Mouse (Mus musculus) neural tube, embryonic 14.5 days (tissue): Measurements from ENCODE around the gene Sspn. TPM values are rescaled to one million over a fixed set of nuclear protein-coding genes. Genes with fewer than 3 reads are reported as not detected.

ENCODE experiments used
- ATAC-seq: fragments of 200-750 bp; cut with Nextera tagmentation; 2 replicates; pipeline ENCODE4 v1.8.0; 2017; ENCODE audit warnings: low read depth, mild to moderate bottlenecking, moderate TSS enrichment, moderate library complexity
- H3K27ac ChIP-seq: fragments of 300-500 bp; sonication (generic); 2 replicates; pipeline ENCODE4 v1.5.1; 2014; ENCODE audit warnings: low read depth, mild to moderate bottlenecking, control low read depth, low read length, moderate library complexity, mixed read lengths
- H3K27me3 ChIP-seq: fragments of 300-500 bp; sonication (generic); 2 replicates; pipeline ENCODE4 v1.6.1; 2014; ENCODE audit warnings: low read length; ENCODE audit not compliant: control insufficient read depth, insufficient read depth
- H3K36me3 ChIP-seq: fragments of 300-500 bp; sonication (generic); 2 replicates; pipeline ENCODE4 v1.6.1; 2014; ENCODE audit warnings: low read length, mixed read lengths; ENCODE audit not compliant: control insufficient read depth, insufficient read depth
- H3K4me1 ChIP-seq: fragments of 300-500 bp; sonication (generic); 2 replicates; pipeline ENCODE4 v1.6.1; 2014; ENCODE audit warnings: low read length; ENCODE audit not compliant: control insufficient read depth, insufficient read depth
- H3K4me2 ChIP-seq: fragments of 300-500 bp; sonication (generic); 2 replicates; pipeline ENCODE4 v1.6.1; 2014; ENCODE audit warnings: mild to moderate bottlenecking, low read depth, low read length, control low read depth
- H3K4me3 ChIP-seq: fragments of 300-500 bp; sonication (generic); 2 replicates; pipeline ENCODE4 v1.5.1; 2014; ENCODE audit warnings: low read depth, low read length, control low read depth, mixed read lengths
- H3K9ac ChIP-seq: fragments of 300-500 bp; sonication (generic); replicated peaks from 2 replicates; pipeline ENCODE4 v1.6.1; 2014; ENCODE audit warnings: low read depth, mild to moderate bottlenecking, control low read depth, low read length, mixed read lengths
- H3K9me3 ChIP-seq: fragments of 300-500 bp; sonication (generic); 2 replicates; pipeline ENCODE4 v1.6.1; 2016; ENCODE audit warnings: low read length; ENCODE audit not compliant: control insufficient read depth
- WGBS: fragments of 180-500 bp; shearing (Covaris S2); extraction: QIAGEN DNeasy Blood & Tissue Kit; methylation state at CpG from one replicate; pipeline ENCODE4 v1.1.7; 2014; 5-methylcytosine and 5-hydroxymethylcytosine counted together
- polyA plus RNA-seq: library from polyadenylated mRNA; unstranded; fragments of >200 nt; fragmentation: Nextera tagmentation; extraction: Ambion mirVana; gene quantifications from 2 replicates; pipeline ENCODE4 v1.2.1, GENCODE M21; 2014

Sspn gene
- 2.9 and 3.1 TPM in 2 replicates for polyA plus RNA-seq

GRCm38 (mm10) chr6:145931341-145931740, at the start of gene Sspn:
Gene Sspn, plus strand, starts transcription at chr6:145931641.
- Histone ChIP-seq H3K4me1 (peaks cover 4% of the 10 kb centered on the region; the same call in 1 of the 2 replicates), H3K27me3 (no peaks in the 10 kb centered on the region), H3K9me3 (no peaks in the 10 kb centered on the region), H3K36me3 (no peaks in the 10 kb centered on the region), H3K4me2 (no peak within 1 kb of the TSS), H3K4me3 (no peak within 1 kb of the TSS), H3K27ac (no peak within 1 kb of the TSS), H3K9ac (no peak within 1 kb of the TSS)
- no peak for ATAC-seq
- WGBS, result 76% methylated on average over 3 of the region's 3 CpGs

GRCm38 (mm10) chr6:145883010-145883409, 48.4 kb upstream of the Sspn start:
- 81% methylated on average over 1 of the region's 1 CpGs for WGBS
- Histone ChIP-seq H3K27me3 (no peaks in the 10 kb centered on the region), H3K4me2 (no peak overlapping the region), H3K9ac (no peak overlapping the region), H3K9me3 (no peaks in the 10 kb centered on the region), H3K4me1 (no peaks in the 10 kb centered on the region), H3K36me3 (no peaks in the 10 kb centered on the region), H3K4me3 (no peak overlapping the region), H3K27ac (no peak overlapping the region)
- no peak for ATAC-seq

- H3K9ac ChIP-seq, result no peak overlapping the region
- no peak overlapping the region for H3K4me2 ChIP-seq
- no peaks in the 10 kb centered on the region for H3K4me1 ChIP-seq
- H3K36me3 ChIP-seq, result no peaks in the 10 kb centered on the region
- ATAC-seq, result no peak
- WGBS, result 87% methylated on average over 4 of the region's 4 CpGs
- H3K27ac ChIP-seq, result no peak overlapping the region
- H3K4me3 ChIP-seq, result no peak overlapping the region
- H3K9me3 ChIP-seq, result no peaks in the 10 kb centered on the region
- H3K27me3 ChIP-seq, result no peaks in the 10 kb centered on the region
These were observed 47.8 kb upstream of the Sspn start for GRCm38 (mm10) chr6:145883668-145884067.

- Histone ChIP-seq H3K9me3 (no peaks in the 10 kb centered on the region), H3K36me3 (no peaks in the 10 kb centered on the region), H3K4me1 (no peaks in the 10 kb centered on the region), H3K4me2 (no peak overlapping the region), H3K9ac (no peak overlapping the region), H3K4me3 (no peak overlapping the region), H3K27me3 (no peaks in the 10 kb centered on the region), H3K27ac (no peak overlapping the region)
- no peak for ATAC-seq
- WGBS, result 86% methylated on average over 4 of the region's 4 CpGs
These were observed 46.4 kb upstream of the Sspn start for GRCm38 (mm10) chr6:145885069-145885468.

- H3K36me3 ChIP-seq, result no peaks in the 10 kb centered on the region
- H3K9me3 ChIP-seq, result no peaks in the 10 kb centered on the region
- H3K4me1 ChIP-seq, result no peaks in the 10 kb centered on the region
- no peak overlapping the region for H3K4me2 ChIP-seq
- no peak overlapping the region for H3K27ac ChIP-seq
- H3K9ac ChIP-seq, result no peak overlapping the region
- H3K27me3 ChIP-seq, result no peaks in the 10 kb centered on the region
- ATAC-seq, result no peak
- 82% methylated on average over 8 of the region's 8 CpGs for WGBS
- no peak overlapping the region for H3K4me3 ChIP-seq
These were observed 45.2 kb upstream of the Sspn start for GRCm38 (mm10) chr6:145886277-145886676.

- ATAC-seq, result no peak
- H3K4me1 ChIP-seq, result no peaks in the 10 kb centered on the region
- no peaks in the 10 kb centered on the region for H3K36me3 ChIP-seq
- no peak overlapping the region for H3K9ac ChIP-seq
- no peaks in the 10 kb centered on the region for H3K9me3 ChIP-seq
- H3K4me2 ChIP-seq, result no peak overlapping the region
- 89% methylated on average over 6 of the region's 6 CpGs for WGBS
- H3K27ac ChIP-seq, result no peak overlapping the region
- no peak overlapping the region for H3K4me3 ChIP-seq
- H3K27me3 ChIP-seq, result no peaks in the 10 kb centered on the region
These were observed 43.7 kb upstream of the Sspn start for GRCm38 (mm10) chr6:145887719-145888118.

- no peak for ATAC-seq
These were observed 39.5 kb upstream of the Sspn start for GRCm38 (mm10) chr6:145891951-145892350.

GRCm38 (mm10) chr6:145892381-145893265, 38.8 kb upstream of the Sspn start:
- no peaks in the 10 kb centered on the region for H3K27me3 ChIP-seq
- H3K4me1 ChIP-seq, result no peaks in the 10 kb centered on the region
- H3K36me3 ChIP-seq, result no peaks in the 10 kb centered on the region
- WGBS, result 95% methylated on average over 20 of the region's 20 CpGs
- H3K27ac ChIP-seq, result no peak overlapping the region
- no peak overlapping the region for H3K4me3 ChIP-seq
- no peak overlapping the region for H3K9ac ChIP-seq
- no peak overlapping the region for H3K4me2 ChIP-seq
- no peaks in the 10 kb centered on the region for H3K9me3 ChIP-seq
- ATAC-seq, result no peak

More at GRCm38 (mm10) chr6:145891951-145892350, 39.5 kb upstream of the Sspn start:
- no peaks in the 10 kb centered on the region for H3K9me3 ChIP-seq
- H3K36me3 ChIP-seq, result no peaks in the 10 kb centered on the region
- 84% methylated on average over 11 of the region's 11 CpGs for whole genome bisulfite sequencing
- no peaks in the 10 kb centered on the region for H3K4me1 ChIP-seq
- no peak overlapping the region for H3K27ac ChIP-seq
- no peak overlapping the region for H3K4me3 ChIP-seq
- H3K27me3 ChIP-seq, result no peaks in the 10 kb centered on the region
- no peak overlapping the region for H3K9ac ChIP-seq
- no peak overlapping the region for H3K4me2 ChIP-seq

GRCm38 (mm10) chr6:145893366-145894021, 37.9 kb upstream of the Sspn start:
- H3K9ac ChIP-seq, result no peak overlapping the region
- H3K4me3 ChIP-seq, result no peak overlapping the region
- WGBS, result 82% methylated on average over 13 of the region's 13 CpGs
- H3K36me3 ChIP-seq, result no peaks in the 10 kb centered on the region
- ATAC-seq, result no peak
- no peak overlapping the region for H3K27ac ChIP-seq
- no peaks in the 10 kb centered on the region for H3K4me1 ChIP-seq
- no peaks in the 10 kb centered on the region for H3K9me3 ChIP-seq
- H3K27me3 ChIP-seq, result no peaks in the 10 kb centered on the region
- H3K4me2 ChIP-seq, result no peak overlapping the region
